Mouse (Mus musculus) liver, postnatal 0 days (tissue): ENCODE measurements at regions not wholly inside any gene's neighbourhood (a gene's known extent, or its start where the extent isn't known, plus 50 kb on each side); places are given as distances from the start of the nearest gene placed in this dataset.

Experiments
- CTCF ChIP-seq: sonication (generic); IDR thresholded peaks from 2 replicates; pipeline ENCODE4 v1.5.1; 2016; ENCODE audit warnings: antibody characterized with exemption, low read depth
- EP300 ChIP-seq: IDR thresholded peaks from 2 replicates; pipeline ENCODE4 v1.6.1; 2016; ENCODE audit warnings: antibody characterized with exemption, low read depth, mild to moderate bottlenecking

GRCm38 (mm10) chr2:108686019-108686743, 594.4 kb upstream of the Kif18a start:
- TF ChIP-seq CTCF (no peak), EP300 (no peak)
